Mouse (Mus musculus) forebrain, embryonic 14.5 days (tissue): ENCODE measurements around the gene Bloc1s6. TPM values are rescaled to one million over a fixed set of nuclear protein-coding genes. Genes with fewer than 3 reads are reported as not detected.

ENCODE experiments used
- ATAC-seq: fragments of 200-750 bp; cut with Nextera tagmentation; 2 replicates; pipeline ENCODE4 v1.8.0; 2017; ENCODE audit warnings: mild to moderate bottlenecking, moderate library complexity
- DNase-seq: peaks from one replicate; pipeline ENCODE4 v3.0.0-alpha.2; 2015; ENCODE audit warnings: low spot score
- H3K27ac ChIP-seq: fragments of 300-500 bp; sonication (generic); 2 replicates; pipeline ENCODE4 v1.5.1; 2014; ENCODE audit warnings: low read depth, mild to moderate bottlenecking, control low read depth, low read length, moderate library complexity
- H3K27me3 ChIP-seq: fragments of 300-500 bp; sonication (generic); replicated peaks from 2 replicates; pipeline ENCODE4 v1.6.1; 2014; ENCODE audit warnings: low read length, control low read depth, mixed read lengths; ENCODE audit not compliant: control insufficient read depth, insufficient read depth
- H3K36me3 ChIP-seq: fragments of 300-500 bp; sonication (generic); 2 replicates; pipeline ENCODE4 v1.6.1; 2014; ENCODE audit warnings: low read length, control low read depth; ENCODE audit not compliant: control insufficient read depth, insufficient read depth
- H3K4me1 ChIP-seq: fragments of 300-500 bp; sonication (generic); 2 replicates; pipeline ENCODE4 v1.6.1; 2014; ENCODE audit warnings: antibody characterized with exemption, low read length, control low read depth; ENCODE audit not compliant: control insufficient read depth, insufficient read depth
- H3K4me2 ChIP-seq: fragments of 300-500 bp; sonication (generic); 2 replicates; pipeline ENCODE4 v1.6.1; 2014; ENCODE audit warnings: mild to moderate bottlenecking, control low read depth, low read length
- H3K4me3 ChIP-seq: fragments of 300-500 bp; sonication (generic); 2 replicates; pipeline ENCODE4 v1.5.1; 2014; ENCODE audit warnings: low read depth, low read length, control low read depth
- H3K9ac ChIP-seq: fragments of 300-500 bp; sonication (generic); 2 replicates; pipeline ENCODE4 v1.6.1; 2014; ENCODE audit warnings: mild to moderate bottlenecking, low read length, control low read depth, moderate library complexity
- H3K9me3 ChIP-seq: fragments of 300-500 bp; sonication (generic); replicated peaks from 2 replicates; pipeline ENCODE4 v1.6.1; 2016; ENCODE audit warnings: low read length, control low read depth, mixed read lengths; ENCODE audit not compliant: control insufficient read depth
- WGBS: fragments of 180-500 bp; shearing (Covaris S2); extraction: QIAGEN DNeasy Blood & Tissue Kit; methylation state at CpG from one replicate; pipeline ENCODE4 v1.1.7; 2014; 5-methylcytosine and 5-hydroxymethylcytosine counted together
- polyA plus RNA-seq: library from polyadenylated mRNA; unstranded; fragments of >200 nt; fragmentation: Nextera tagmentation; extraction: Ambion mirVana; gene quantifications from 2 replicates; pipeline ENCODE4 v1.2.1, GENCODE M21; 2014

The Bloc1s6 gene
- polyA plus RNA-seq, 1 experiment from 2014 or later, result 76.0 TPM

GRCm38 (mm10) chr2:122746461-122746860 is 8.2 kb downstream of the Bloc1s6 start:
- WGBS, result 89% methylated on average over 9 of the region's 9 CpGs
- Histone ChIP-seq H3K4me2 (no peak overlapping the region), H3K4me3 (no peak overlapping the region), H3K9ac (no peak overlapping the region), H3K27me3 (no peaks in the 10 kb centered on the region), H3K36me3 (peaks cover 46% of the 10 kb centered on the region), H3K4me1 (no peaks in the 10 kb centered on the region), H3K27ac (no peak overlapping the region), H3K9me3 (no peaks in the 10 kb centered on the region)
- ATAC-seq, result no peak
- no peak for DNase-seq

- ATAC-seq (peak; percentile 69), DNase-seq (peak; percentile 83)
- H3K36me3 ChIP-seq, result no peaks in the 10 kb centered on the region
- no peaks in the 10 kb centered on the region for H3K9me3 ChIP-seq
- no peaks in the 10 kb centered on the region for H3K4me1 ChIP-seq
- H3K4me2 ChIP-seq, result no peak overlapping the region
- no peaks in the 10 kb centered on the region for H3K27me3 ChIP-seq
- 15% methylated on average over 7 of the region's 7 CpGs for WGBS
- no peak overlapping the region for H3K27ac ChIP-seq
- no peak overlapping the region for H3K4me3 ChIP-seq
- H3K9ac ChIP-seq, result no peak overlapping the region
Observed at GRCm38 (mm10) chr2:122753739-122754343, 15.5 kb downstream of the Bloc1s6 start.

- H3K4me1 ChIP-seq, result no peaks in the 10 kb centered on the region
- no peak for DNase-seq
- no peak for ATAC-seq
- H3K4me2 ChIP-seq, result no peak overlapping the region
- 88% methylated on average over 1 of the region's 1 CpGs for WGBS
- no peak overlapping the region for H3K27ac ChIP-seq
- no peak overlapping the region for H3K4me3 ChIP-seq
- no peaks in the 10 kb centered on the region for H3K36me3 ChIP-seq
- H3K9ac ChIP-seq, result no peak overlapping the region
- 0 out of 2 replicates have a peak, but pooled peaks cover 7% of the 10 kb centered on the region for H3K27me3 ChIP-seq
- H3K9me3 ChIP-seq, result no peaks in the 10 kb centered on the region
Observed at GRCm38 (mm10) chr2:122759791-122760190, 21.5 kb downstream of the Bloc1s6 start.

GRCm38 (mm10) chr2:122762991-122763390 is 24.7 kb downstream of the Bloc1s6 start:
- no peak for ATAC-seq
- Histone ChIP-seq H3K9ac (no peak overlapping the region), H3K4me2 (no peak overlapping the region), H3K9me3 (no peaks in the 10 kb centered on the region), H3K36me3 (no peaks in the 10 kb centered on the region), H3K4me1 (no peaks in the 10 kb centered on the region; the same call in 1 of the 2 replicates), H3K4me3 (no peak overlapping the region), H3K27me3 (0 out of 2 replicates have a peak, but pooled peaks cover 15% of the 10 kb centered on the region), H3K27ac (no peak overlapping the region)
- WGBS, result 73% methylated on average over 3 of the region's 3 CpGs
- no peak for DNase-seq

- H3K4me2 ChIP-seq, result no peak overlapping the region
- ATAC-seq (no peak), DNase-seq (no peak)
- H3K27ac ChIP-seq, result no peak overlapping the region
- 45% methylated on average over 6 of the region's 6 CpGs for WGBS
- no peaks in the 10 kb centered on the region for H3K9me3 ChIP-seq
- H3K27me3 ChIP-seq, result 0 out of 2 replicates have a peak, but pooled peaks cover 15% of the 10 kb centered on the region
- H3K36me3 ChIP-seq, result no peaks in the 10 kb centered on the region
- H3K4me3 ChIP-seq, result no peak overlapping the region
- H3K9ac ChIP-seq, result no peak overlapping the region
- H3K4me1 ChIP-seq, result no peaks in the 10 kb centered on the region; the same call in 1 of the 2 replicates
Observed at GRCm38 (mm10) chr2:122764526-122764925, 26.2 kb downstream of the Bloc1s6 start.

GRCm38 (mm10) chr2:122765071-122765793 is 26.9 kb downstream of the Bloc1s6 start, which contains the start of gene Sqor:
Sqor (plus strand) TSS chr2:122765237.
- under 1% methylated on average over 46 of the region's 46 CpGs for whole genome bisulfite sequencing
- peak within 1 kb of the TSS; percentile 30 for H3K4me3 ChIP-seq
- peak within 1 kb of the TSS; percentile 61 for H3K4me2 ChIP-seq
- ATAC-seq (peak; percentile 44; the same call in 1 of the 2 replicates), DNase-seq (peak; percentile 9)
- no peaks in the 10 kb centered on the region for H3K36me3 ChIP-seq
- H3K9ac ChIP-seq, result peak within 1 kb of the TSS; percentile 47; the same call in 1 of the 2 replicates
- no peaks in the 10 kb centered on the region; the same call in 1 of the 2 replicates for H3K4me1 ChIP-seq
- H3K27me3 ChIP-seq, result 0 out of 2 replicates have a peak, but pooled peaks cover 15% of the 10 kb centered on the region
- no peak within 1 kb of the TSS for H3K27ac ChIP-seq
- H3K9me3 ChIP-seq, result no peaks in the 10 kb centered on the region

GRCm38 (mm10) chr2:122765794-122766145 is 27.5 kb downstream of the Bloc1s6 start:
- no peak for ATAC-seq
- no peaks in the 10 kb centered on the region for H3K36me3 ChIP-seq
- H3K9me3 ChIP-seq, result no peaks in the 10 kb centered on the region
- 0 out of 2 replicates have a peak, but pooled peaks cover 15% of the 10 kb centered on the region for H3K27me3 ChIP-seq
- 27% methylated on average over 3 of the region's 3 CpGs for WGBS
- H3K27ac ChIP-seq, result no peak overlapping the region
- no peak for DNase-seq
- H3K9ac ChIP-seq, result no peak overlapping the region
- no peaks in the 10 kb centered on the region; the same call in 1 of the 2 replicates for H3K4me1 ChIP-seq
- H3K4me3 ChIP-seq, result peak overlapping the region; percentile 30; the same call in 1 of the 2 replicates
- H3K4me2 ChIP-seq, result peak overlapping the region; percentile 61

- H3K9ac ChIP-seq, result no peak overlapping the region
- H3K9me3 ChIP-seq, result no peaks in the 10 kb centered on the region
- no peak for DNase-seq
- H3K4me2 ChIP-seq, result no peak overlapping the region
- H3K27ac ChIP-seq, result no peak overlapping the region
- ATAC-seq, result no peak
- no peaks in the 10 kb centered on the region for H3K27me3 ChIP-seq
- no peaks in the 10 kb centered on the region for H3K4me1 ChIP-seq
- no peaks in the 10 kb centered on the region for H3K36me3 ChIP-seq
- no peak overlapping the region for H3K4me3 ChIP-seq
- WGBS, result 82% methylated on average over 2 of the region's 2 CpGs
Observed at GRCm38 (mm10) chr2:122771002-122771401, 32.7 kb downstream of the Bloc1s6 start.

GRCm38 (mm10) chr2:122772899-122773298 is 34.6 kb downstream of the Bloc1s6 start:
- H3K4me1 ChIP-seq, result no peaks in the 10 kb centered on the region
- no peak overlapping the region for H3K4me3 ChIP-seq
- no peak overlapping the region for H3K4me2 ChIP-seq
- no peak for ATAC-seq
- no peaks in the 10 kb centered on the region for H3K27me3 ChIP-seq
- H3K36me3 ChIP-seq, result no peaks in the 10 kb centered on the region
- H3K9ac ChIP-seq, result no peak overlapping the region
- H3K9me3 ChIP-seq, result no peaks in the 10 kb centered on the region
- no peak overlapping the region for H3K27ac ChIP-seq
- DNase-seq, result no peak
- WGBS, result 85% methylated on average over 1 of the region's 1 CpGs
